Mouse (Mus musculus) heart, postnatal 0 days (tissue): ENCODE data around the gene Fam124b.

Source experiments
- CTCF ChIP-seq: IDR thresholded peaks from 2 replicates; pipeline ENCODE4 v1.5.1; 2016; ENCODE audit warnings: antibody characterized with exemption, control low read depth, low read depth
- EP300 ChIP-seq: IDR thresholded peaks from 2 replicates; pipeline ENCODE4 v1.6.1; 2016; ENCODE audit warnings: antibody characterized with exemption, low read depth

- no peak for TF ChIP-seq CTCF
- TF ChIP-seq EP300: no peak
Observed at GRCm38 (mm10) chr1:80253309-80253708, 35.0 kb upstream of the Fam124b start.
